Mouse (Mus musculus) liver, embryonic 14.5 days (tissue): ENCODE measurements at regions not wholly inside any gene's neighbourhood (a gene's known extent, or its start where the extent isn't known, plus 50 kb on each side); places are given as distances from the start of the nearest gene placed in this dataset.

Source experiments
- CTCF ChIP-seq: IDR thresholded peaks from 2 replicates; pipeline ENCODE4 v1.5.1; 2016; ENCODE audit warnings: antibody characterized with exemption, low read depth, control low read depth
- EP300 ChIP-seq: IDR thresholded peaks from 2 replicates; pipeline ENCODE4 v1.6.1; 2016; ENCODE audit warnings: antibody characterized with exemption, low read depth

- TF ChIP-seq CTCF: no peak
- TF ChIP-seq EP300: no peak
Measured at GRCm38 (mm10) chr1:120964179-120964517, 361.9 kb downstream of the En1 start.
